Mouse (Mus musculus): ENCODE results near the gene Slc7a8. TPM values are rescaled to one million over a fixed set of nuclear protein-coding genes. Genes with fewer than 3 reads are reported as not detected.
A peak's percentile ranks its signal among the peaks of the same experiment; 100 is the strongest.
"Not testable (repeated sequence)": the region's sequence is repeated elsewhere in the genome, so short reads cannot be mapped to it uniquely, and the experiment has no call there.

Slc7a8 gene
- total RNA-seq, 1 experiment from 2014 or later: 7.0 TPM

DNA sequence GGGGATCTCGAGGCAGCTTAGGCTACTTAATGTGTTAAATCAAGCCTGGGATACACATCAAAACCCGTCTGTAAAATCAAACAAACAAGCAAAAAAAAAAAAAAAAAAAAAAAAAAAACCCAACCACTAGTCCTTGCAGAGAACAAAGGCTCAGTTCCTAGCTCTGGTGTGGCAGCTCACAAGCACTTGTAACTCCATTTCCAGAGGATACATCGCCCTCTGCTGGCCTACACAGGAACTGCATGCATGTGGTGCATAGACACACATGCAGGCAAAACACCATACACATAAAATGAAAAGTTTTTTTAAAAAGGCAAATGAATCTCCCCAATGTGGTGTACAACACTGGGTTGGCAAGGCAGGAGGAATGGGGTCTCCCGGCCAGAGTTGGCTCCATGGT lies 4.2 kb upstream of the Slc7a8 start:
- ATAC-seq (replicated peaks; ENCODE audit: insufficient number of reproducible peaks, low FRiP score, low TSS enrichment, poor library complexity, severe bottlenecking): peak; percentile 71

DNA sequence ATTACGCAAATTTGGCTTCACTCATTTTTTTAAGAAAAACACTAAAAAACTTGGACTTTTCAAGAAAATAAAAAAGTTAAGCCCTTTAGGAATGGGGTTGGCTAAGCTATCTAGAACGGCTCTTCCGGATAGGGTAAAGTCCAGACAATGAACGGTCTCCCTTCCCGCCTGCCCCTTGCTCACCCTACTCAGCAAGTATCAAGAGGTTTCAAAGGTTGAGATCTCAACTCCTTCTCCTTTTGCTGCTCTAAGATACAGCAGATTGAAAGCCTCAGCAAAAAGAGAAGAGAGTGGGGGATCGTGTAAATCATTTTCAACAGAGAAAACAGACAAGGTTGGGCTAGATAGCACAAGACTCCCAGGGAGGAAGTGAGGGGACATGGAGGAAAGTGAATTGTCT lies 1.2 kb upstream of the Slc7a8 start:
- ATAC-seq (replicated peaks; ENCODE audit: insufficient number of reproducible peaks, low FRiP score, low TSS enrichment, poor library complexity, severe bottlenecking): no peak

DNA sequence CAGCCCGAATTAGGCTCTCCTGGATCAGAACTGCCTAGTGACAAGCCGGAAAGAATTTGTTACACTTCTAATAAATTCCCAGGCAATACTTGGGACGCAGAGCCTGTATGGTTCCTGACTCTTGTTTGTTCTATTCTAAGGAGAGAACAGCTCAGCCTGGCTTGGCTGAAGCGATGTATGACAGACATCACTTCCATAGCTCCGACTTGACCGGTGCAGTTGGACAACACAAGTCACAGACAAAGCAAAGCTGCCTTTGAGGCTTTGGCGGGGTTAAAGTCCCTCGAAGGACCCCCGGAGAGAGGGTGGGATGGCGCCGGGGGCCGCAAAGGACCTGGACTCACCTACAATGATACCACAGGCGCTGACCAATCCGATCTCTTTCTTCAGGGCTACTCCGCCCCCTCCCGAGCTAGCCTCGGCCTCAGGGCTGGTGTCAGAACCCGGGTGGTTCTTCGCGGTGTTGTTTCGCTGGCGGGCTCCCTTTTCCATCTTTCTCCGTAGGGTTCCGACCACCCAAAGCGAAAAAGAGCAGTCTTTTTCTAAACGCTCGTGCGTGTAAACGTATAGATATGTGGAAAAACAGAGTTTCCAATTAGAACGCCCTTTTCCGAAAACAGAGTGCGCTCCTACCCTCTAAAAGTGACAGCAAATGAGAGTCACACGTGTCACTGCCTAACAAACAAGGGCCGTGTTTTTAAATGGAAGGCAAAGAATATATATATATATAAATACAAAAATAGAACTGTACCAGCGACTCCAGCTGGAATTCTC lies 723 bp downstream of the Slc7a8 start:
- ATAC-seq (replicated peaks; ENCODE audit: insufficient number of reproducible peaks, low FRiP score, low TSS enrichment, poor library complexity, severe bottlenecking): peak; percentile 44; the same call in 1 of the 2 replicates

DNA sequence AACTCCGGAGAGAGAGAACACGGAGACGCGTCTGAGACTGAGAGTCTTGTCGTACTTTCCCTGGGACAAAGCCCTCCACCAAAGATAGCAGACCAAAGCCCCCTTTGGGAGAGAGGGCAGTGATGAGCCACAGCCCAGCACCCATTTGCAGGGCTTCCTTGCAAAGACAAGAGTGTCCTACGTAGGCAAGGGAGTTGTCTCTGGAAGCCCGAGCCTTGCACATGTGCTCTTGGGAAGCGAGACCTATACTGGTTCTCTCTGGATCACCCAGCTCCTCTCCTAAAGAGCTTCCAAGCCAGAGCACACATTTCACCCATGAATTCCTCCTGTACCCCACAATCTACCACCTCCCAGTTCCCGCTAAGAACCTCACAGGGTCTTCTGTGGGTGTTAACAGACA lies 1.7 kb downstream of the Slc7a8 start:
- no peak for ATAC-seq (replicated peaks; ENCODE audit: insufficient number of reproducible peaks, low FRiP score, low TSS enrichment, poor library complexity, severe bottlenecking)

DNA sequence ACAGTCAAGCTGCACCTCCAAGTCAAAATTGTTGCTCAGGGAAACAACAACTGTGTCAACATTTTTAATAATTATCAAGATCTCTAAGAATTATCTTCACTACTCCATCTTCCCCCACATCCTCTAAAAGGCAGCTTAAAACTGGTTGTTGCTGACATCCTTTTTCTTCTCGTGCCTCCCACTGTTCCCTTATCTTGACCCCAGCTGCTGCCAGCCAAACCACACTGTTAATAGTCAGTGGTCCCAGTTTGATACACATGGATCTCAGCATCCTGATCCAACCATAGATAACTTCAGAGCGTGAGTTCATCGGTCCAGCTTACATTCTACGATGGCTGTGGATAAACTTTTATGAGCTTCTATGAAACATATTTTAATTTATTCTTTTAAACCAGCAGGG lies 3.9 kb downstream of the Slc7a8 start:
- ATAC-seq (replicated peaks; ENCODE audit: insufficient number of reproducible peaks, low FRiP score, low TSS enrichment, poor library complexity, severe bottlenecking): no peak

DNA sequence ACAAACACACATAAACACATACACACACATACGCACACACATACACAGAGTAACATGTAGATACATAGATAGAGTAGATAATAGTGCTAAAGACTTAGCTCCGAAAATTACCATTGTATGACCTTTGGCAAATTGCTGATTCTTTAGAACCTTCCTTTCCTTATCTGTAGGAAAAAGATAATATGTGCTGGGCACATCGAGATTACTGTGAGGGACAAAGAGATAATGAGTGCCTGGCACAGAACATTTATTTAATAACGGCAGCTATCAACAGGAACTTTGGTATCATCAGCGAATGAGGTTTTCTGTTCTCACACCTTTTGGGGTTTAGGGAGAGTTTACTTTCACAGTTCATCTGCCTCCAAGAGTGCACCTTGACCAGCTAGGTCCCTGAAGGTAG lies 5.0 kb downstream of the Slc7a8 start:
- ATAC-seq (replicated peaks; ENCODE audit: insufficient number of reproducible peaks, low FRiP score, low TSS enrichment, poor library complexity, severe bottlenecking): no peak

DNA sequence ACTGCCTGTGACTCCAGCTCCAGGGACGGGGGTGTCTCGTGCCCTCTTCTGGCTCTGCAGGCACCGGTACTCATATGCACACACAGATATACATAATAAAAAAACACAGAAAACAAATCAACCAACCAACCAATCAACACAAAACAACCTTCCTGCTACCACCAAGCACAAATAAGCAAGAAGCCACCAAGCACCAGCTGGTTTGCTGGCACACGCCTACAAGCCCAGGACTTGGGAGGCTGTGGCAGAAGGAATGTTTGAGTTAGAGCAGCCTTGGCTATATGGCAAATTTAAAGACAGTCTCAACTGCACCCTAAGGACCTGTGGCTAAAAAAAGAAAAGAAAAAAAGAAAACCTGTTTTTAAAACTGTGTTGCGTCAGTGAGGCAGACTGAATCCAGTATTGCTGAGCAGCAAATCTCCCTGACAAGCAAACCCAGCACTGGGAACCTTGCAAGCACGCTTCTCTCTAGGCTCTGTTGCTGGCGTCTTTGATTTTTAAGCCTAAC lies 6.2 kb downstream of the Slc7a8 start:
- no peak for ATAC-seq (replicated peaks; ENCODE audit: insufficient number of reproducible peaks, low FRiP score, low TSS enrichment, poor library complexity, severe bottlenecking)

DNA sequence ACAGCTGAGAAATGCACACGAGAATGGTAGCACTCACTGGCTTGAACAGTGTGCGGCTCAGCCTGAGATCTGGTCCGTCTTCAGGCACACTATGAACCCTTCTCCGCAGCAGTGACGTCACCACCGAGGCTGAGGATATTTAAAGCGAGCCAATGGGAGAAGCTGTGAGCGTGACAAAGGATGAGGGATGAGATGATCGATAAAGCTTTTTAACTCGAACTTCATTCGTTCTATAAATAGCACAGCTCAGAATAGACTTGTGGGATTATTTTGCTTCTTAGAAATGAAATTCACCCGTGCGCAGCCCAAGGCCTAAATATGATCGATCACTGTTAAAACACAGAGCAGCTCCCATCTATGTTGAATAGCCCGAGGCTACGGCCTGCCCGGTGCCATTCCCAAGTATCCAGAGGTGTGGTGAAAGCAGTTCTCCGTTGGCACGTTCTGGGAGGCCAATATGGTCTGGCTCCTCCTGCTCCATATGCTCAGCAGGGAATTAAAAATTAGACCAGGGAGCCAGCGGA lies 9.4 kb downstream of the Slc7a8 start:
- no peak for ATAC-seq (replicated peaks; ENCODE audit: insufficient number of reproducible peaks, low FRiP score, low TSS enrichment, poor library complexity, severe bottlenecking)

DNA sequence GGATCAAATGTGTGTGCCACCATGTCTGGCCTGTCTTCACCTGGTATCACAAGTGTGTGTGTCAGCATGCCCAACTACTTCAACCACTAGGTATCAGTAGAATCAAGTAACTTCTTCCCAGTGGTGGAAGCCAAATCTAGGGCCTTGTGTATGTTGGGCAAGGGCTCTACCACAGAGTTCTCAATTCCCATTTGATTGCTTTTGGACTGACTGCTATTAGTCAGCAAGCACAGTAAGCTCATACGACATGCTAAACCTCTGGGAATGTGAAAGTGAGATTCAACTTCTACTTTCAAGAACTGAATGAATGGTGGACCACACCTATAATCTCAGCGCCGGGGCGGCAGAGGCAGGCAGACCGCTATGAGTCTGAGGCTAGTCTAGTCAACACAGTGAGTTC lies 11.4 kb downstream of the Slc7a8 start:
- ATAC-seq (replicated peaks; ENCODE audit: insufficient number of reproducible peaks, low FRiP score, low TSS enrichment, poor library complexity, severe bottlenecking): peak; percentile 76

DNA sequence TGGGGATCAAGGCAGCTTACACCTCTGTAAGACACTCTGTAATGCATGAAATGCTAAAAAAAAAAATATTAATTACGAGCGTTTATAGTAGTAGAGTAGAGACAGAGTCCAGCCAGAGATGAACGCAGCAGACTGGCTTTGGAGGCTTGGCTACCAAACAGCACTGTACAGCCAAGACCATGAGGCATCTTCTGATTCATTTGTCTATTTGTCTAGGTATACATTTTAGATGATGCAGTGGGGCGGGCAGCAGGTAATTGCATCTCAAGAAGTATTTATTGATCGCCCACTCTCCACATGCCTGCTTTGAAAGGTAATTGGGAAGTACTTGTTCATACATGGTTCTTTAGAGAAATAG lies 12.7 kb downstream of the Slc7a8 start:
- ATAC-seq (replicated peaks; ENCODE audit: insufficient number of reproducible peaks, low FRiP score, low TSS enrichment, poor library complexity, severe bottlenecking): no peak

DNA sequence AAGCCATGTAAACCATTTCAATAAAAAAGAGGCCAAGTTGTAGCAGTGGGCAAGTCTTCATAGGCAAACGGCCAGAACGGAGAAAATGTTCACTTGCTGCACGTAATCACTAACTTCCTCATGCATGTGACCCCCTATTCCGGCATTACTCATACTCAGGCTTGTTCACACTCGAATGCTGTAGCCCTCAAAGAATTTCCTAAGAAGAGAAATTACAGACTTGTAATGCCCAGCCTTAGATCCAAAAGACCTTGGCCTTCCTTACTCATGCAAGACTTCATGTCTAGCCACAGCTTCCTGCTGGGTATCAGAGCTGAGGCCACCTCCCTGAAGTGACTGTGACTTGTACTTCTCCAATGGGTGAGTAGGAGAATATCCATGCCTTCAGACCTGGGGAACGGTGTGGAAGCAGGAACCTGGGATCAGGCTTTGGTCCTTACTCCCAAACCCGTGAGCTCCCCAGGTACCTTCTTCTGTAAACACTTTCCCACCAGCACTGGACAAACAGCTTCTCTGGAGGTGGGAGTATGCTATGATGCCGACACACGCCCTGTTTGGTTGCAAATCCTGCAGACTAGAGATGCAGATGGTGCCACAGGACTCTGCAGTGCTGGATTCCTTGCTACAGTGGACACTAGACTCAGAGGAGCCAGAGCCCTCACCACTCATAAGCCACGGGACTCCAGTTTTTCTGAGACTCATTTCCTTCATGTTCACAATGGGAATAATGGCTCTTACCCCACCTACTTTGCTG lies 13.3 kb downstream of the Slc7a8 start:
- ATAC-seq (replicated peaks; ENCODE audit: insufficient number of reproducible peaks, low FRiP score, low TSS enrichment, poor library complexity, severe bottlenecking): 0 out of 2 replicates have a peak, but pooled peaks have one; percentile 27

DNA sequence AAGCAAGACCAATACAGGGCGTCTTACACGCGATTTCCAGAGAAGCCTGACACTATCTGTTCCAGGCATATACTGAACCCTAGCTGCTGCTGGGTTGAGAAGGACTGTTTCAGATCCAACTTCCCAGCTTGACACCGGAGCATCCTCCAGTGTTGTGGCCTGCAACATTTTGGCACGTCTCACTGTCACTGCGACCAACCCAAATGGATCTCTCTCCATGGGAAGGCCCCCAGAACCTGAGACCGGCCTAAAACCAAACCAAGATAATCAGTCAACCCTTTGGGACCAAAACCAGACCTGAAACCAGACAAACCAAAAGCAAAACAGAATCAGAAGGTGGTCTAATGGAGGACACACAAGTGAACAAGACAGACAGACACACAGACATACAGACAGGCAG lies 14.8 kb downstream of the Slc7a8 start:
- ATAC-seq (replicated peaks; ENCODE audit: insufficient number of reproducible peaks, low FRiP score, low TSS enrichment, poor library complexity, severe bottlenecking): not testable (repeated sequence)

DNA sequence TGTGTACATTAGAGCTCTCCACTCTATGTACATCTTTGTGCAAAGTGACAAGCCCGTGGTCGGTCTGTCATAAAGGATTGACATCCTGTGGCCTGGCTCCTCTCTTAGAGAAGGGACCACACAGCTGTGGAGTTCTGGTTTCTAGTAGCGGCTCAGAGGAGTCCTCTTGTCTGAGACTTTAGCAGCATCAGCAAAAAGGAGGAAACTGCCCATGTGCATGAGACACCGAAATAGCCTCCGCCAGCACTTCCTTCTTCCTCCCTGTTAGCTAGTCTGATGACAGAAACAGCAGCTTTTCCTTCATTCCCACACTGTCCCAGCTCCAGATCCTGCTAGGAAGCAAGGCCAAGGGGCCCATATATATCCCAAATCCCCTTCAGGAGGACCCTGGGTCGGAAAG lies 25.4 kb downstream of the Slc7a8 start:
- no peak; the same call in 1 of the 2 replicates for ATAC-seq (replicated peaks; ENCODE audit: insufficient number of reproducible peaks, low FRiP score, low TSS enrichment, poor library complexity, severe bottlenecking)

DNA sequence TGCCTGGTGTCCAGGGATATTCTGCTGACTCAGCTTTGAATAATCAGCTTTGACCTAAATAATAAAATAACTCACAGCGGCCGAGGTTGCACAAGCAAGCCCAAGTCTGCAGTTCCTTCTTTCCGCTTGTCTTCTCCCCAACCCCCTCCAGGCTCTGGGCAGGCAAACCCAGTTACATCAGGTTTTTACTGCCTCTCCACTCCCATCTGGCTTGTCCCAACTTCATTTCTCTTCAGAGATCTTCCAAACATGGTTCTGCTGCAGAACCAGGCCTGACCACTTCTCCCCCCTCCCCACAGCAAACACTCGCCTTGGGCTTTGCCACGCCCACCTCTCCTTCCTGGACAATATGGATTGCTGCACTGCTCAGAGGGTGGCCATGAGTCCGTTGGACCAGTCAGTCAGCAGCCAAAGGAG lies 27.1 kb downstream of the Slc7a8 start:
- peak; percentile 86 for ATAC-seq (replicated peaks; ENCODE audit: insufficient number of reproducible peaks, low FRiP score, low TSS enrichment, poor library complexity, severe bottlenecking)

DNA sequence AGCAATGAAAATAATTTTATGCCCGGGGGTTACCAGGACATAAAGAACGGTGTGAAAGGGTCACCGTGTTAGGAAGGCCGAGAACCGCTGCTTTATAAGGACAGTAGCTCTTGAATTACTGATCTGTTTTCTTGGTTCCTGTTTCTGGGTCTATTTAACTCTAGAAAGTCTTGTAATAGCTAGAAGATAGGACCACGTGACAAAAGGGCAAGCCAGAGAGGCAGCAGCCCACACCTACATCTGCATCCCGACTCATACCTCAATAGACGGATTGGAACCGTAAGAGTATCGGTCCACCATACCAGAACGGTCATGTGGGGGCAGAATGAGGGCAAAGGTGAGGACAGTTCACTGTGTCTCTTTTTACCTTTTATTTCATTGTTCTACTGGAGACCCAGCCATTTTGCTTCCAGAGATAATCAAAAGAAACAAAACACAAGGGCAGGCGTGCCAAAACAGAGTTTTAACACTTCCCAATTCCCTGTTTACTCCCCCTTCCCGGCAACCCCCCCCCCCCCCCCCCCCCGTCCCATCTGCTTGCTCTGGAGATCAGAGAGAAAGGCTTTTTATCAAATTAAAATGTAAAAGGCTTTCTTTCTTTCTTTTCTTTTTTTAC lies 27.7 kb downstream of the Slc7a8 start:
- ATAC-seq (replicated peaks; ENCODE audit: insufficient number of reproducible peaks, low FRiP score, low TSS enrichment, poor library complexity, severe bottlenecking): 0 out of 2 replicates have a peak, but pooled peaks have one; percentile 16

DNA sequence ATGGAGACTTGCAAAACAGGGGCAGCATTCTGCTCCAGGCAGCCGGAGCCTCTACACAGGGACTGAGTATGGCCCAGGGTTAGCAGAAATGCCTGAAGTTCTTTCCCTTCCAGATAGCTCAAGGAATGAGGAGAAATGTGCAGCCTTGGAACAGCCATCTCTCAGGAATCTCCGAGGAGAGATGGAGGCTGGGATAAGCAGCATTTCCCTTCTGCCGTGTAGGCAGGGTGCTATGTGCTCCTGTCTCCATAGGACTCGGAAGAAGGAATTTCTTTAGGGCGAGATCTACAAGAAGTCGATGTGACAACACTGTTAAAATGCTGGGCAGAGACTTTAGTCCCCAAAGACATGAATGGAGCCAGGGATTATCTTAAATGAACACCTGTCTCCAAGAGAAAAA lies 28.8 kb downstream of the Slc7a8 start:
- no peak for ATAC-seq (replicated peaks; ENCODE audit: insufficient number of reproducible peaks, low FRiP score, low TSS enrichment, poor library complexity, severe bottlenecking)

DNA sequence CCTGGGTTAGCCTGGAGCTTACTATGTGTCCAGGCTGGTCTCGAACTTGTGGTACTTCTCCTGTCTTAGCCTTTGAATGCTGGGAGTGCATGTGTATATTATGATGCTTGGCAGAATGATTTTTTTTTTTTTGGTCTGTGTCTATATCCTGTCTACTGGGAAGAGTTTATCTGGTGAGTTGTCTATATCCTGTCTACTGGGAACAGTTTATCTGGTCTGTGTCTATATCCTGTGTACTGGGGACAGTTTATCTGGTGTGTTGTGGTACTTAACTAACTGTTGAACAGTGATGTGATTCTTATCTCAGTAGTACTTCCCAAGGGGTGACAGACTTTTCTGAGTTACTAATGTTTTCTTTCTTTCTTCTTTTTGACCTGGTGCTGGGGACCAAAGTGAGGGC lies 30.0 kb downstream of the Slc7a8 start:
- no peak for ATAC-seq (replicated peaks; ENCODE audit: insufficient number of reproducible peaks, low FRiP score, low TSS enrichment, poor library complexity, severe bottlenecking)

DNA sequence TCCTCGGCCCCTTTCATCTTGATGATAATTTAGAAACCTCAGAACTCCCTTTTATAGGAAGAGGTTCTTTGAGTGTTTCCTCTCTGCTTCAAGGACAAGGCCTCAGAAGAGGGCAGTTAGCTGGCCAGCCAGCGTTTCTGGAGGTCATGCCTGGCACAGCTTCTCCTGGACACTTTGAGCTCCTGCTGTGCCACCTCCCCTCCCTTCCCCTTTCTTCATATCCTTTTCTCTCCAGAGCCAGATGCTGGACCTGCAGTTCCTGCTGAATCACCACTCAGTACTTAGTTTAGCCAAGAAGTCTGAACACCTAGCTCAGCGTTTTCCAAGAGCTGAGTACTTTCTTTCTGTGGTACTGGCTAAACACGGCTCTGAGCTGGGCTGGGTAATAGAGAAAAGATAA lies 32.5 kb downstream of the Slc7a8 start:
- no peak for ATAC-seq (replicated peaks; ENCODE audit: insufficient number of reproducible peaks, low FRiP score, low TSS enrichment, poor library complexity, severe bottlenecking)

Data from monocyte, adult 5-6 weeks (primary cell).